Mouse (Mus musculus): ENCODE data around the gene Pced1a. TPM values are rescaled to one million over a fixed set of nuclear protein-coding genes. Genes with fewer than 3 reads are reported as not detected.
A peak's percentile ranks its signal among the peaks of the same experiment; 100 is the strongest.

Gene Pced1a
- total RNA-seq, 2 experiments from 2014 or later: 3.8 to 4.5 TPM

GRCm38 (mm10) chr2:130436769-130437168 lies 12.3 kb upstream of the Pced1a start:
- DNase-seq: no peak

GRCm38 (mm10) chr2:130433152-130433551 lies 8.7 kb upstream of the Pced1a start:
- no peak for DNase-seq

- DNase-seq: no peak
These were observed 7.7 kb upstream of the Pced1a start for GRCm38 (mm10) chr2:130432157-130432556.

- no peak for DNase-seq
These were observed 6.0 kb upstream of the Pced1a start for GRCm38 (mm10) chr2:130430484-130430883.

- no peak for DNase-seq
These were observed 5.3 kb upstream of the Pced1a start for GRCm38 (mm10) chr2:130429851-130430250.

- no peak for DNase-seq
These were observed 611 bp upstream of the Pced1a start for GRCm38 (mm10) chr2:130425112-130425511.

- no peak for DNase-seq
These were observed 940 bp downstream of the Pced1a start for GRCm38 (mm10) chr2:130423397-130424125.

- no peak for DNase-seq
These were observed 2.5 kb downstream of the Pced1a start for GRCm38 (mm10) chr2:130421781-130422620.

- no peak for DNase-seq
These were observed 10.2 kb downstream of the Pced1a start for GRCm38 (mm10) chr2:130414094-130414856.

- no peak for DNase-seq
These were observed 11.7 kb downstream of the Pced1a start for GRCm38 (mm10) chr2:130412775-130413174.

GRCm38 (mm10) chr2:130411558-130412495 lies 12.7 kb downstream of the Pced1a start:
- DNase-seq: peak; percentile 66

GRCm38 (mm10) chr2:130408194-130408593 lies 16.3 kb downstream of the Pced1a start:
- no peak for DNase-seq

GRCm38 (mm10) chr2:130406178-130406577 lies 18.3 kb downstream of the Pced1a start, which contains the start of gene Tmem239:
Gene Tmem239, plus strand, starts transcription at chr2:130406478.
- DNase-seq: no peak

GRCm38 (mm10) chr2:130404939-130405338 lies 19.6 kb downstream of the Pced1a start, which contains the start of the genes Gm28372 and 1700020A23Rik:
Gene Gm28372, plus strand, starts transcription at chr2:130405239.
Gene 1700020A23Rik, plus strand, starts transcription at chr2:130405259.
- DNase-seq: no peak

GRCm38 (mm10) chr2:130401891-130402290 lies 22.6 kb downstream of the Pced1a start:
- DNase-seq: no peak

GRCm38 (mm10) chr2:130400046-130400445 lies 24.5 kb downstream of the Pced1a start:
- no peak for DNase-seq

- DNase-seq: no peak
These were observed 26.4 kb downstream of the Pced1a start for GRCm38 (mm10) chr2:130398091-130398490.

GRCm38 (mm10) chr2:130397186-130397985 lies 27.1 kb downstream of the Pced1a start, which contains the start of gene Cpxm1:
Gene Cpxm1, minus strand, starts transcription at chr2:130397574.
- peak; percentile 31 for DNase-seq

GRCm38 (mm10) chr2:130395696-130396095 lies 28.8 kb downstream of the Pced1a start:
- DNase-seq: no peak

GRCm38 (mm10) chr2:130392836-130393235 lies 31.7 kb downstream of the Pced1a start:
- DNase-seq: no peak
